Mouse (Mus musculus) forebrain, embryonic 14.5 days (tissue): ENCODE measurements around the gene Col4a3. TPM values are rescaled to one million over a fixed set of nuclear protein-coding genes. Genes with fewer than 3 reads are reported as not detected.

Source experiments
- ATAC-seq: fragments of 200-750 bp; cut with Nextera tagmentation; 2 replicates; pipeline ENCODE4 v1.8.0; 2017; ENCODE audit warnings: mild to moderate bottlenecking, moderate library complexity
- DNase-seq: peaks from one replicate; pipeline ENCODE4 v3.0.0-alpha.2; 2015; ENCODE audit warnings: low spot score
- H3K27ac ChIP-seq: fragments of 300-500 bp; sonication (generic); 2 replicates; pipeline ENCODE4 v1.5.1; 2014; ENCODE audit warnings: low read depth, mild to moderate bottlenecking, control low read depth, low read length, moderate library complexity
- H3K27me3 ChIP-seq: fragments of 300-500 bp; sonication (generic); replicated peaks from 2 replicates; pipeline ENCODE4 v1.6.1; 2014; ENCODE audit warnings: low read length, control low read depth, mixed read lengths; ENCODE audit not compliant: control insufficient read depth, insufficient read depth
- H3K36me3 ChIP-seq: fragments of 300-500 bp; sonication (generic); 2 replicates; pipeline ENCODE4 v1.6.1; 2014; ENCODE audit warnings: low read length, control low read depth; ENCODE audit not compliant: control insufficient read depth, insufficient read depth
- H3K4me1 ChIP-seq: fragments of 300-500 bp; sonication (generic); 2 replicates; pipeline ENCODE4 v1.6.1; 2014; ENCODE audit warnings: antibody characterized with exemption, low read length, control low read depth; ENCODE audit not compliant: control insufficient read depth, insufficient read depth
- H3K4me2 ChIP-seq: fragments of 300-500 bp; sonication (generic); 2 replicates; pipeline ENCODE4 v1.6.1; 2014; ENCODE audit warnings: mild to moderate bottlenecking, control low read depth, low read length
- H3K4me3 ChIP-seq: fragments of 300-500 bp; sonication (generic); 2 replicates; pipeline ENCODE4 v1.5.1; 2014; ENCODE audit warnings: low read depth, low read length, control low read depth
- H3K9ac ChIP-seq: fragments of 300-500 bp; sonication (generic); 2 replicates; pipeline ENCODE4 v1.6.1; 2014; ENCODE audit warnings: mild to moderate bottlenecking, low read length, control low read depth, moderate library complexity
- H3K9me3 ChIP-seq: fragments of 300-500 bp; sonication (generic); replicated peaks from 2 replicates; pipeline ENCODE4 v1.6.1; 2016; ENCODE audit warnings: low read length, control low read depth, mixed read lengths; ENCODE audit not compliant: control insufficient read depth
- WGBS: fragments of 180-500 bp; shearing (Covaris S2); extraction: QIAGEN DNeasy Blood & Tissue Kit; methylation state at CpG from one replicate; pipeline ENCODE4 v1.1.7; 2014; 5-methylcytosine and 5-hydroxymethylcytosine counted together
- polyA plus RNA-seq: library from polyadenylated mRNA; unstranded; fragments of >200 nt; fragmentation: Nextera tagmentation; extraction: Ambion mirVana; gene quantifications from 2 replicates; pipeline ENCODE4 v1.2.1, GENCODE M21; 2014

The Col4a3 gene
- polyA plus RNA-seq, 1 experiment from 2014 or later, result 0.23 TPM

DNA sequence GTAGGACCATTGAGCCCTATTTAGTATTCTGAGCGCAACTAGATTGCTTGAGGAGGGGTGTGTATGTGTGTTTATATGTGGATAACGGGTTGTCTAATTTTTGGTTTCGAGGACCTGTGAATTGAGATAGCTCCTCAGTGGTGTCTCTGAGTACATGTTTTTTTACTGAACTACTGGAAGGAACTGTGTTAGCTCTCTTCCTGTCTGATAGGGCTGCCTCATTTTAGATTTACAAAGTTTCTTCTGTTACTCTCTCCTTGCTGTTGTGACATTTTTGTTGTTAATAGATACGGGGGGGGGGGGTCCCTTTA lies 139.1 kb downstream of the Col4a3 start:
- no peaks in the 10 kb centered on the region for H3K9me3 ChIP-seq
- ATAC-seq (no peak), DNase-seq (no peak)
- H3K4me3 ChIP-seq, result peak overlapping the region; percentile 61
- peaks cover 25% of the 10 kb centered on the region for H3K36me3 ChIP-seq
- H3K27me3 ChIP-seq, result no peaks in the 10 kb centered on the region; the same call in 1 of the 2 replicates
- no peak overlapping the region for H3K27ac ChIP-seq
- H3K4me2 ChIP-seq, result peak overlapping the region; percentile 97
- 32% methylated on average over 4 of the region's 4 CpGs for WGBS
- H3K4me1 ChIP-seq, result peaks cover 12% of the 10 kb centered on the region
- H3K9ac ChIP-seq, result peak overlapping the region; percentile 89

DNA sequence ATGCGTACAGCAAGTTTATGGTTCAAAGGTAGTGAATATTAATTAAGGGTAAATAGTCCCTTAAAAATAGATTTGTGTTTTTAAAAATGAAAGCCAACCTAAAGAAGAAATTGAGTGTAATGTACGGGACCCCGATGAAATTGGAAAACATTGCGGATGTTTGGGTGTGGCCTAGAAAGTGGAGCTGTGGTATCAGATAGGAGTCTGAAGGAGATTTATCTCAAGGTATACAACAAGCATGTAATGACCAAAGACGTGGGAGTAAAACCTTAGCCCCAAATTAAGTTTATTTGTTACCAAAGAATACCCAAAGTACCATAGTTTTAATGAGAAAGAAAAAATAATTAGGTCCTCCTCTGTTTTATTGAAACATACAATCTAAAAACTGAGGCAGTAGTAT lies 139.8 kb downstream of the Col4a3 start:
- peaks cover 12% of the 10 kb centered on the region for H3K4me1 ChIP-seq
- no peak overlapping the region for H3K4me2 ChIP-seq
- no peak overlapping the region for H3K27ac ChIP-seq
- DNase-seq, result no peak
- no peaks in the 10 kb centered on the region for H3K9me3 ChIP-seq
- no peaks in the 10 kb centered on the region; the same call in 1 of the 2 replicates for H3K27me3 ChIP-seq
- H3K9ac ChIP-seq, result no peak overlapping the region
- no peak for ATAC-seq
- peaks cover 32% of the 10 kb centered on the region for H3K36me3 ChIP-seq
- 0 out of 2 replicates have a peak overlapping the region, but pooled peaks have one; percentile 61 for H3K4me3 ChIP-seq
- 94% methylated on average over 5 of the region's 5 CpGs for WGBS

DNA sequence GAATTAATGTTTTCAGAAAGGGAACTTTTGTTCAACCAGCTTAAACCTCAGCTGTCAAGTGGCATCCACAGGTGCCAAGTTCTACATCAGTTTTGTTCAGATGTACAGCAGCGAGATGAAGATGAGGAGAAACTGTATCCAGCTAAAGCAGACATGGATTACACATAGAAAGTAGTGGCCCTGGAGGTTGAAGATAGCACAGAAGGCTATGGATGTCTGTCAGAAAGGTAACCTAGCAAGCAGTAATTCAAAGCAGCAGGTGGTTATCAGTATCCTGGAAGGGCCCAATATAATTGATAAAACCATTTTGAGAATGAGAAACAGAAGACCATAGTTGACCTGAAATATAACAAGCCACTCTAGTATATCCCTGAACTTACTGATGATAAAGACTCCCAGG lies 146.6 kb downstream of the Col4a3 start:
- ATAC-seq, result no peak
- Histone ChIP-seq H3K4me1 (no peaks in the 10 kb centered on the region), H3K4me3 (no peak overlapping the region), H3K27ac (no peak overlapping the region), H3K27me3 (no peaks in the 10 kb centered on the region), H3K9ac (no peak overlapping the region), H3K36me3 (peaks cover 87% of the 10 kb centered on the region), H3K4me2 (no peak overlapping the region), H3K9me3 (no peaks in the 10 kb centered on the region)
- 93% methylated on average over 1 of the region's 1 CpGs for WGBS
- no peak for DNase-seq

DNA sequence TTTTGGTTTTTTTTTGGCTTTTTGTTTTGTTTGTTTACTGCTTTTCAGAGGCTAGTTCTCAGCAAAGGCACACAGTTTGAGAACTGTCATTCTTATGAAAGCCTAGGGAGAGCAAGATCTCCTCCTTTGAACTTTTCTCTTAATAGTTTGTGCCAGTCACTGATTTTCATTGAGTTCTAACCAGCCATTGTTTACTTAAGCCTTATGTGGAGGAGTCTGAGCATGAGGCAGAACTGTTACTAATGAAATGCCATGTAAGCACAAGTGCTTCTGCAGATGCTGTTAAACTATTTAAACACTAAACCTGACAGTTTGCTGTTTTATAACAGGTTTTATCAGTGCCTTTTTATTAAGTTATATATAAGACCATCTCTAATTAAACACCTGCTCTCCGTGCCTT lies 151.3 kb downstream of the Col4a3 start:
- Histone ChIP-seq H3K4me1 (no peaks in the 10 kb centered on the region), H3K4me2 (no peak overlapping the region), H3K27me3 (no peaks in the 10 kb centered on the region), H3K36me3 (peaks cover 73% of the 10 kb centered on the region), H3K9me3 (no peaks in the 10 kb centered on the region), H3K9ac (no peak overlapping the region), H3K27ac (no peak overlapping the region), H3K4me3 (no peak overlapping the region)
- no peak for DNase-seq
- ATAC-seq, result no peak
- WGBS, result 96% methylated on average over 1 of the region's 1 CpGs

DNA sequence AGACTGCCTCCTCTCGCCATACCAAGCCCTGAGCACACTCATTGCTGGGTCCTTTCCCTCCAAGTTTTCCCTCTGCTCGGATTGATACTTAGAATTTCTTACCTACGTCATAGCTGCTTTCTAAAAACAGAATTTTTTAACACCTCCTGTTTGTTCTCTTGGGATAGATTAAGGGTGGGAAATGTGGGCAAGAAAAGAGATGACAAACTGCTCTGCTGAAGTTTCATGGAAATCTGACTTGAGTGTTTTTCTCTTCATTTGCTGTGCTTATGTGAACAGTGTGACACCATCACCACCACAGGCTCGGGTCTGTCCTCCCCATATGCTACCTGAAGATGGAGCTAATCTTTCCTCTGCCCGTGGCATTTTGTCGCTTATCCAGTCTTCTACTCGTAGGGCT lies 154.8 kb downstream of the Col4a3 start:
- Histone ChIP-seq H3K27me3 (no peaks in the 10 kb centered on the region), H3K27ac (no peak overlapping the region), H3K4me3 (no peak overlapping the region), H3K4me2 (no peak overlapping the region), H3K9me3 (no peaks in the 10 kb centered on the region), H3K36me3 (peaks cover 53% of the 10 kb centered on the region), H3K4me1 (no peaks in the 10 kb centered on the region), H3K9ac (no peak overlapping the region)
- ATAC-seq, result no peak
- DNase-seq, result no peak
- 86% methylated on average over 7 of the region's 7 CpGs for WGBS

DNA sequence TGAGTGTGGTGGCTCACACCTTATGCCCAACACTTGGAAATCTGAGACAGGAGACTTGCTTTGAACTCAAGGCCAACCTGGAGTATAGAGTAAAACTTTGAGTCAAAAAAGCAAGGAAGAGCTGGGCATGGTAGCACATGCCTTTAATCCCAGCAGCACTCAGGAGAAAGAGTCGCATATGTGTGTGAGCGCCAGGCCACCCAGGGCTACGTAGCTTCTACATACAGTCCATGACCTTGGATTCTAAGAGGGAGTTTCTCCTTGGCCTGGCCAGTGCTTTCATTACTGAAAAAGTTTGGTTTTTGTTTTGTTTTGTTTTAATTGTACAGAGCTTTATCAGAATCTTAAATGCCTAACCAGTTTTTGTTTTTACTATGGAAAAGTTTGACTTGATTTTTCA lies 157.2 kb downstream of the Col4a3 start:
- H3K27me3 ChIP-seq, result no peaks in the 10 kb centered on the region
- no peaks in the 10 kb centered on the region for H3K4me1 ChIP-seq
- 94% methylated on average over 3 of the region's 3 CpGs for WGBS
- no peak overlapping the region for H3K9ac ChIP-seq
- ATAC-seq (no peak), DNase-seq (no peak)
- H3K4me2 ChIP-seq, result no peak overlapping the region
- peaks cover 44% of the 10 kb centered on the region for H3K36me3 ChIP-seq
- H3K9me3 ChIP-seq, result no peaks in the 10 kb centered on the region
- no peak overlapping the region for H3K4me3 ChIP-seq
- H3K27ac ChIP-seq, result no peak overlapping the region

DNA sequence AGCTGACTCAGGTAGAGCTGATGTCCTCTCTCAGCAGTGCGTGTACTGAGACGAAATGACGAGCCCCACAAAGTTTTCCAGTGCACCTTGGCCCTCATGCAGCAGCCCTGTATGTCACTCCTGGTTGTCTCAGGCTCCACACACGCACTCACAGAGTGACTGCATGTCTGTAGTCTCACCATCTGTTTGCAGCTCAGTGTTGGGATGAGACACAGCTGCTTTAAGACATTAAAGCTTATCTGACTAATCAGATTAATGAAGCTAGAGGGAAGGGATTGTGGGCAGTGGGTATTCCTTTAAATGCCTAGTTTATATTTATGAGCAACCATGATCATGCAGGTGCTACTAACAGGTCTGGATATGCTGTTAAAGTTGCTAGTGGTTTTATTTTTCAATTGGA lies 159.7 kb downstream of the Col4a3 start:
- Histone ChIP-seq H3K9me3 (no peaks in the 10 kb centered on the region), H3K4me1 (no peaks in the 10 kb centered on the region), H3K27ac (no peak overlapping the region), H3K4me3 (no peak overlapping the region), H3K36me3 (peaks cover 40% of the 10 kb centered on the region), H3K9ac (no peak overlapping the region), H3K4me2 (no peak overlapping the region), H3K27me3 (no peaks in the 10 kb centered on the region)
- no peak for ATAC-seq
- peak; percentile 7 for DNase-seq
- WGBS, result 88% methylated on average over 4 of the region's 4 CpGs

DNA sequence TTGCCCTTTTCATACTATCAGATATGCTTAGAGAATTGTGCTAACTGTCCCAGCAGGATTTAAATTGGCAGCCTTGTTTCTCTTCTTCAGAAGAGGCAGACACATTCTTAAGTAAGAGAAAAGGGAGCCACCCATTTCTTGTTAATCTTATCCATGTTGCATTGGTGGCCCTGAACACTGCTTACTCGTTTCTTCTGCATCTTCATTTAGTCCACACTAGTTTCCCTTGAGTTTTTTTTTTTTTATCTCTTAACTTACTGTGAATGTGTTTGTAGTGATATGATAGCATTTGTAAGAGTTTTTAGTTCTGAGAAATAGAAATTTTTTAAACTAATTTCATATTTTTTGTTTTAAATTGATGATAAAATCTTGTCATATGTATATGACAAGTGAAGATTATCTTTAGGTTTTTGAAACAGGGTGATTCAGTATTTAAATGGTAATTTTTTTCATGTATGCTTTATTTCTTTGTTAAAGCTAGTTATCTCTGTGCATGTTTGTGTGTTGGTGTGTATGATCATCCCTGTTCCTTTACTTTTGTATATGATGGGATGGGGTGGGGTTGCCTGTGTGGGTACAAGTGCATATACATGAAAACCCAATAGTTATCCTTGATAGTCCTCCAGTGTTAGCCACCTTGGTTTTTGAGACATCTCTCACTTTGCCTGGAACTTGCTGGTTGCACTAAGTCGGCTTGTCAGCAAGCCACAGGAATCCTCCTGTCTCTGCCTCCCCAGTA lies 161.2 kb downstream of the Col4a3 start:
- no peak for DNase-seq
- H3K4me3 ChIP-seq, result no peak overlapping the region
- no peak overlapping the region for H3K4me2 ChIP-seq
- H3K36me3 ChIP-seq, result peaks cover 36% of the 10 kb centered on the region
- H3K4me1 ChIP-seq, result no peaks in the 10 kb centered on the region
- no peak overlapping the region for H3K9ac ChIP-seq
- WGBS, result 76% methylated on average over 2 of the region's 2 CpGs
- H3K9me3 ChIP-seq, result no peaks in the 10 kb centered on the region
- H3K27ac ChIP-seq, result no peak overlapping the region
- no peak for ATAC-seq
- no peaks in the 10 kb centered on the region for H3K27me3 ChIP-seq

DNA sequence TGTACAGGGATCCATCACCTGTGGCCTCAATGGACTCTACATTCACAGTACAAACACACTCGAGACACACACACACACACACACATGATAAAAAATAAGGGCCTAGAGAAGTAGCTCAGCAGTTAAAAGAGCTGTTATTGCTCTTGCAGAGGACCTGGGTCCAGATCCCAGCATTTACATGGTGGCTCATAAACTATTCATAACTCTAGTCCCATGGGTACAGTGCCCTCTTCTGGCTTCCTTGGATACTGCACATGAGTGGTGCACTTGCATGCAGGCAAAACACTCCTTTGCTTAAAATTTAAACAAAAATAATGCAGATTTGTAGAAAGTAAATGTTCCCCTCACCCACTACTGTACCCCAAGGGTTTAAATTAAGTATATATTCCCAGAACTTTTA lies 172.8 kb downstream of the Col4a3 start:
- no peaks in the 10 kb centered on the region for H3K4me1 ChIP-seq
- ATAC-seq (no peak), DNase-seq (peak; percentile 5)
- H3K36me3 ChIP-seq, result peaks cover 17% of the 10 kb centered on the region; the same call in 1 of the 2 replicates
- H3K4me3 ChIP-seq, result no peak overlapping the region
- no peaks in the 10 kb centered on the region for H3K27me3 ChIP-seq
- no peak overlapping the region for H3K27ac ChIP-seq
- no peak overlapping the region for H3K9ac ChIP-seq
- no peak overlapping the region for H3K4me2 ChIP-seq
- H3K9me3 ChIP-seq, result no peaks in the 10 kb centered on the region
- WGBS, result 86% methylated on average over 1 of the region's 1 CpGs
